Mouse (Mus musculus) brown adipose tissue, adult 24 weeks (tissue): ENCODE data around the gene St6galnac3. TPM values are rescaled to one million over a fixed set of nuclear protein-coding genes. Genes with fewer than 3 reads are reported as not detected.

Experiments
- H3K27ac ChIP-seq: fragments of 200-500 bp; replicated peaks from 2 replicates; pipeline ENCODE4 v1.5.1; 2012; ENCODE audit warnings: low read depth, mild to moderate bottlenecking, low read length
- H3K4me1 ChIP-seq: fragments of 200-500 bp; 2 replicates; pipeline ENCODE4 v1.6.1; 2012; ENCODE audit warnings: low read length, mixed read lengths; ENCODE audit not compliant: control insufficient read depth, insufficient read depth, insufficient read length
- H3K4me3 ChIP-seq: fragments of 200-500 bp; 2 replicates; pipeline ENCODE4 v1.5.1; 2012; ENCODE audit warnings: low read depth, mild to moderate bottlenecking, low read length, moderate library complexity; ENCODE audit not compliant: insufficient read depth
- polyA plus RNA-seq: library from polyadenylated mRNA; stranded (reverse); fragments of >200 nt; gene quantifications from 2 replicates; pipeline ENCODE4 v1.2.4, GENCODE M21; 2012; ENCODE audit not compliant: missing spikeins, insufficient read depth, insufficient read length

St6galnac3 gene
- polyA plus RNA-seq, 1 experiment, result 4.4 TPM

GRCm38 (mm10) chr3:153489718-153490117, 235.3 kb downstream of the St6galnac3 start:
- Histone ChIP-seq H3K4me3 (no peak overlapping the region), H3K4me1 (peaks cover 12% of the 10 kb centered on the region), H3K27ac (no peak overlapping the region)

- no peak overlapping the region for H3K27ac ChIP-seq
- H3K4me1 ChIP-seq, result peaks cover 11% of the 10 kb centered on the region
- no peak overlapping the region for H3K4me3 ChIP-seq
These were observed 236.0 kb downstream of the St6galnac3 start for GRCm38 (mm10) chr3:153488931-153489330.

- H3K4me3 ChIP-seq, result no peak overlapping the region
- H3K27ac ChIP-seq, result no peak overlapping the region
- H3K4me1 ChIP-seq, result peaks cover 4% of the 10 kb centered on the region; the same call in 1 of the 2 replicates
These were observed 239.8 kb downstream of the St6galnac3 start for GRCm38 (mm10) chr3:153485176-153485575.

DNA sequence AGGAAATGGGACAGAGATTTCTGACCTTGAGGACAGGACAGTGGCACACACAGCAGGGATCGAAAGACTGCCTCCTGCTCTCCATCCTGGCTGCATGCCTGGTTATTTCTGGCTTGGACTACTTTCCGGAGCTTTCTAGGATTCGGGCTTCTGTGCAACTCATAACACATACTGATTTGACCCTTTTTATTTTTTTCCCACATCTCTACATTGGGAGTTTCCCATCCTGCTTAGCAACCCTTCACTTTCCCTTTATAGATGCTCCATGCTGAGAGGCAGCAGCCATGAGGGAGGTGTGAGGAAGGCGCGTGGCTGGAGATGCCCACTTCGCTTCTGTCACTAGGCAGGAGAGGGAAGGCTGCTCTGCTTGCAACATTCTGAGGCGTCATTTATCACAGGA, 240.3 kb downstream of the St6galnac3 start:
- no peak overlapping the region for H3K4me3 ChIP-seq
- H3K4me1 ChIP-seq, result peaks cover 4% of the 10 kb centered on the region; the same call in 1 of the 2 replicates
- no peak overlapping the region for H3K27ac ChIP-seq

DNA sequence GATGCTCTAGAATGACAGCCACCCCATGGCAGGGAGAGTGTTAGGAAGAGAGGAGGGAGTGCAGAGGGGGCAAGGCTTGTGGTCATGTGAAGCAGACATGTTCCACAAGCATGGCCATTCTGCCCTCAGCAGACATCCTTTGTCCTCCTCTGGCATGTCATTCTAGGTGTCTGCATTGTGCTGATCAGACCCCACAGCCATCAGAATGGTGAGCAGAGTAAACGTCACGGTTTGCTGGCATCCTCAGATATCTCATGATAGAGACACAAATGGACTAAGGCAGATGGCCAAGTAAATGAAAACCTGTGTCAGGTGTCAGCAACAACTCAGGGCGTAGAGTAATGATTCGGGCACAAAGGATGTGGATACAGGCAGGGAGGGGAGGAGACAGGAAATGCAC, 241.3 kb downstream of the St6galnac3 start:
- no peak overlapping the region for H3K4me3 ChIP-seq
- no peak overlapping the region for H3K27ac ChIP-seq

GRCm38 (mm10) chr3:153482098-153482497, 242.9 kb downstream of the St6galnac3 start:
- Histone ChIP-seq H3K27ac (no peak overlapping the region), H3K4me1 (no peaks in the 10 kb centered on the region), H3K4me3 (no peak overlapping the region)

More for the DNA sequence above, 241.3 kb downstream of the St6galnac3 start:
- no peaks in the 10 kb centered on the region; the same call in 1 of the 2 replicates for H3K4me1 ChIP-seq

DNA sequence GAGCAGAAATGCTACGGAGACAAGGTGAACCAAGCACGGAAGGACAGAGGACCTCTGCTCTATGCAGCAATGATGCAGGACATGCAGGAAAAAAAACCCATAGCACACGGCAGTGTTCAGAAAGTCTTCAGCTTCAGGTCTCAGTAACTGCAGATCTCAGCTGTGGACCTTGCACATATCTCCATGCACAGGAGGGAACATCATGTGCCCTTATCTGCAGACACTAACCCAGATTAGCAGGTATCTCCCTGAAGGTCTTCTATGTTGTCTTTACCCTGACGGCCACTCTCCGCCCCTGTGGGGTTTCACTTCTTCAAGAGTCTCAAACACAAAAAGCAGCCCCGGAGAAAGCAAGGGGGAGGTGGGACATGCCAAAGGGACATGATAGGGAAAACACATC, 244.0 kb downstream of the St6galnac3 start:
- Histone ChIP-seq H3K4me1 (no peaks in the 10 kb centered on the region), H3K4me3 (no peak overlapping the region), H3K27ac (no peak overlapping the region)

GRCm38 (mm10) chr3:153480636-153481006, 244.4 kb downstream of the St6galnac3 start:
- Histone ChIP-seq H3K4me1 (no peaks in the 10 kb centered on the region), H3K4me3 (no peak overlapping the region), H3K27ac (no peak overlapping the region)

GRCm38 (mm10) chr3:153480005-153480635, 244.9 kb downstream of the St6galnac3 start:
- Histone ChIP-seq H3K4me3 (no peak overlapping the region), H3K27ac (no peak overlapping the region), H3K4me1 (no peaks in the 10 kb centered on the region)

DNA sequence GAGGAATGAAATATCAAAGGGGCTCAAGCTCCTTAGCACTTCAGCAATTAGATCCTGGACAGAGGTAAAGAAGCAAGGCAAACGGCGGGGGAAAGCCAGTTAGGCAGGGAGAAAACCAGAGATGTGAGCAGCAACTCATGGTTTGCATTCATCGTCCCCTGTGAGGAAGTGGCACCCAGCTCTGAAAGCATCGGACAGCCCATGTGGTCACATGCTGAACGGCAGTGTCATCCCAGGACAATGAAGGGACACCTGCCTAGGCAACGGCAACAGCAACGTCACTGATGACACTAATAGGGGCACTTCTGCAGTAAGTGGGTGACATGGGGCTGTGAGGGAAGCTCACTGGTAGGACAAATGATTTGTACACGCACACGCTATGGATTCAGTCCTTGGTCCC, 249.1 kb downstream of the St6galnac3 start:
- Histone ChIP-seq H3K4me1 (no peaks in the 10 kb centered on the region), H3K4me3 (no peak overlapping the region), H3K27ac (no peak overlapping the region)

GRCm38 (mm10) chr3:153475461-153475860, 249.5 kb downstream of the St6galnac3 start:
- no peaks in the 10 kb centered on the region for H3K4me1 ChIP-seq
- no peak overlapping the region for H3K4me3 ChIP-seq
- H3K27ac ChIP-seq, result no peak overlapping the region

GRCm38 (mm10) chr3:153472583-153473471, 252.1 kb downstream of the St6galnac3 start:
- no peak overlapping the region for H3K4me3 ChIP-seq
- H3K4me1 ChIP-seq, result no peaks in the 10 kb centered on the region
- H3K27ac ChIP-seq, result no peak overlapping the region

GRCm38 (mm10) chr3:153463849-153464248, 261.1 kb downstream of the St6galnac3 start:
- Histone ChIP-seq H3K4me1 (no peaks in the 10 kb centered on the region), H3K27ac (no peak overlapping the region), H3K4me3 (no peak overlapping the region)

DNA sequence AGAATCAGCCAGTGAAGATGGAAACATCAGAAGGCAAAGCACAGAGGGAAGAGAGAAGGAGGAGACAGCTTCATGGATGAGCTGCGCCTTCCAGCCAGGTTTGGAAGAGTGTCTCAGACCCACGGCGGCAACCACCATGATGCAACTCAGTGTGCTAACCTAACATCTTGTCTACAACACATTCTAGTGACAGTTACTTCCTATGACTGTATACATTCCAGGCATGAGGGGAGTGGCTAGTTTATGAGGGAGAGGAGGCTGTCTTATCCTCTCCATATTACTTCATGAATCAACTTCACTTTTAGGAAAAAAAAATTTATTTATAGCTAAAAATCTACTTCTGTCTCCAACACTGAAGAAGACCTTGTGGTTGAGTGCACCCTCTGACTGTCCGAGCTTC, 264.8 kb downstream of the St6galnac3 start:
- Histone ChIP-seq H3K4me3 (no peak overlapping the region), H3K27ac (no peak overlapping the region), H3K4me1 (no peaks in the 10 kb centered on the region)

GRCm38 (mm10) chr3:153458593-153458992, 266.4 kb downstream of the St6galnac3 start:
- no peak overlapping the region for H3K4me3 ChIP-seq
- no peaks in the 10 kb centered on the region for H3K4me1 ChIP-seq
- H3K27ac ChIP-seq, result no peak overlapping the region

DNA sequence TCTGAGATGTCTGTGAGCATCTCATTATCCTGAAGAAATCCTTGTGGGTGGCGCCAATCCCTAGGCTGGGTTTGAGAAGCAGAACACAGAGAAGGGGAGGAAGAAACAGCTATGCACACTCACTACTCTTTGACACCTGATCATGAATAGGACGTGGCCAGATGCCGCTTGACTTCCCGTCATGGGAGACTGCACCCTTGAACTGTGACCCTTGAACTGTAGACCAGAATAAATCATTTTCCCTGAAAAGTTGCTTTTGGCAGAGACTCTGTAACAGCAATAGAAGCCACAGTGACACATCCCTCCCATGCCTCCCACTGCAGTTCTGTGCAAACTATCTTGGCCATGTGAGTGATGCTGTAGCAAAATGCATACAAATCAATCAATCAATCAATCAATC, 267.3 kb downstream of the St6galnac3 start:
- Histone ChIP-seq H3K4me3 (no peak overlapping the region), H3K4me1 (no peaks in the 10 kb centered on the region), H3K27ac (no peak overlapping the region)
